Mouse (Mus musculus): ENCODE measurements around the gene Cybrd1. TPM values are rescaled to one million over a fixed set of nuclear protein-coding genes. Genes with fewer than 3 reads are reported as not detected.

Cybrd1 gene
- polyA plus RNA-seq, 2 experiments = 0.38 to 0.90 TPM

DNA sequence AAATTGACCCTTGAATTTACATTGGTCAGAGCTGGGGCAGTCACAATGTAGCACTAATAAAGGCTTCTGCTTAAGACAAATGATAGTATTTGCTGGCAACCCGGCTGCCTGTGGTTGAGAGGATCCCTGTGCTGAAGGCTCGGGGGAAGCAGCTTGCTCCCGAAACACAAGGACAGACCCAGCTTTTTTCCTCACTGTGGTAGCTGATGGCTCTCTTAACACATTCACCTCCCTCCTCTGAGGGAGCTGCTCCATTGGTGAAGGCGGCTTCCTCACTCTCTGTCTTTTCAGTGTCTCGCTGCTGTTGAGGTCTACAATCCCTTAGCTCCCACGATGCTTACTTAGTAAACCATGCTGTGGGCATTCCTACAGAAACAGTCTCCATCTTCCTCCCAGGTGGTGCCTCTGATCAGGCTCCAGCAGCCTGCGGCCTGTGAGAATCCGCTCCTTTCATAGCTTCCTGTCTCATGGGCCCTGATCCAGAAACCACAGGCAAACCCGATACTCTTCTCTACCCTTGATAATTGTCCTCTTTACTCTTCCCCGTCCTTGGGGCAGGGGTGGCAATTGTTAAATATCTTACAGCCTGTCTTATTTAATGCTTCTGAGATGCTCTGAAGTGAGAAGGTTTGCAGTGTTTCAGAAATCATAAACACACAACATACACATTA lies 15.0 kb upstream of the Cybrd1 start:
- H3K36me3 ChIP-seq (replicated peaks; ENCODE audit: control insufficient read depth, insufficient read depth, low read depth) = no peaks in the 10 kb centered on the region; the same call in 1 of the 2 replicates
- TF ChIP-seq CTCF (IDR thresholded peaks at IDR 0.05; ENCODE audit: low read depth) = no peak
- no peak for TF ChIP-seq EP300 (IDR thresholded peaks at IDR 0.05; ENCODE audit: low read depth)
- ATAC-seq (ENCODE audit: insufficient read depth) (no peak), DNase-seq (ENCODE audit: low read depth in 3 of 3, low spot score in 3 of 3) (no peak)
- no peak overlapping the region for H3K27ac ChIP-seq
- H3K4me2 ChIP-seq (ENCODE audit: low read depth) = no peak overlapping the region
- H3K9me3 ChIP-seq (ENCODE audit: control insufficient read depth, low read length) = no peaks in the 10 kb centered on the region
- H3K27me3 ChIP-seq (ENCODE audit: control insufficient read depth, insufficient read depth, low read length) = no peaks in the 10 kb centered on the region
- H3K4me3 ChIP-seq (ENCODE audit: insufficient read depth in 1 of 2, low read depth in 2 of 2, low read length in 2 of 2) = no peak overlapping the region
- WGBS (ENCODE audit: insufficient replicate concordance) = 60% methylated on average over 10 of the region's 10 CpGs
- H3K9ac ChIP-seq (replicated peaks) = no peak overlapping the region
- H3K4me1 ChIP-seq (replicated peaks; ENCODE audit: control insufficient read depth in 2 of 2, insufficient read depth in 2 of 2, low read length in 1 of 2) = no peaks in the 10 kb centered on the region

DNA sequence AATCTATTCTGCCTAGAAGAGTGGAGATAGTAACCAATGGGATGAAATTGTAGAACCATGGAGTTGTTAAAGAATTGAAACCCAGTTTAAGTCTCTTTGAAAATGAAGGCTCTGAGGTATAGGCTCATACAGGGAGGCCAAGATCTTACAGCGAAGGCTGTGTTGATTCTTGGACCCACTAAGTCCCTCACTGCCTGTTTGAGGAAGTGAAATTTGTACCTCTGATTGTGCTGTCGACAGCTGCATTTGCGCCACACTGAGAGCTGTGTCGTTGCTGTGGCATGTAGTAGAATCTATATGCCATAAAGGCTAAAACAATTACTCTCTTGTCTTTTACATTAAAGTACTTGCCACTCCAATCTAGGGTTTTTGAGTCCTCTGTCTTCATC lies 14.4 kb upstream of the Cybrd1 start:
- no peak for ATAC-seq (ENCODE audit: insufficient read depth)
- H3K4me1 ChIP-seq (replicated peaks; ENCODE audit: control insufficient read depth in 2 of 2, insufficient read depth in 2 of 2, low read length in 1 of 2) = no peaks in the 10 kb centered on the region
- H3K9ac ChIP-seq (replicated peaks) = no peak overlapping the region
- no peaks in the 10 kb centered on the region; the same call in 1 of the 2 replicates for H3K36me3 ChIP-seq (replicated peaks; ENCODE audit: control insufficient read depth, insufficient read depth, low read depth)
- TF ChIP-seq EP300 (IDR thresholded peaks at IDR 0.05; ENCODE audit: low read depth) (no peak), CTCF (IDR thresholded peaks at IDR 0.05; ENCODE audit: low read depth) (no peak)
- no peak for DNase-seq (ENCODE audit: low read depth in 3 of 3, low spot score in 3 of 3)
- 54% methylated on average over 4 of the region's 4 CpGs for WGBS (ENCODE audit: insufficient replicate concordance)
- H3K4me3 ChIP-seq (ENCODE audit: insufficient read depth in 1 of 2, low read depth in 2 of 2, low read length in 2 of 2) = no peak overlapping the region
- H3K4me2 ChIP-seq (ENCODE audit: low read depth) = no peak overlapping the region
- H3K9me3 ChIP-seq (ENCODE audit: control insufficient read depth, low read length) = no peaks in the 10 kb centered on the region
- no peaks in the 10 kb centered on the region for H3K27me3 ChIP-seq (ENCODE audit: control insufficient read depth, insufficient read depth, low read length)
- H3K27ac ChIP-seq = no peak overlapping the region

DNA sequence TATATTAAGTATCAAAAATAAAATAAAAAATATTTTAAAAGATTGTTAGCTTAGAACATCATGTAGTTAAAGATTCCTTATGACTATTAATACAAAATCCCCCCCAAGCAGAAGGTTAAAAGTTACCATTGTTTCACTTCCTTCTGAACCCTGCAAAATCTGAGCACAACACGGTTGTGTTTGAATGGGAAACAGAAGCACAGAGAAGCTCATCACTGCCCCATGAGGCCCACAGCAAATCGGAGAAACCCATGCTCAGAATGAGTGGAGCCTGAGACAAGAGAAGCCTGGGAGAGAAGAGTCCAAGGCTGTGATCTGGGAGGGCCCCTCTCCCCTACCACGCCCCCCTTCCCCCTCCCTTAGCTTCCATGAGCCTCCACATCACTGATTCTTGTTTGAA lies 13.0 kb upstream of the Cybrd1 start:
- no peaks in the 10 kb centered on the region for H3K4me1 ChIP-seq (replicated peaks; ENCODE audit: control insufficient read depth in 2 of 2, insufficient read depth in 2 of 2, low read length in 1 of 2)
- H3K36me3 ChIP-seq (replicated peaks; ENCODE audit: control insufficient read depth, insufficient read depth, low read depth) = no peaks in the 10 kb centered on the region
- no peaks in the 10 kb centered on the region for H3K9me3 ChIP-seq (ENCODE audit: control insufficient read depth, low read length)
- H3K27ac ChIP-seq = no peak overlapping the region
- DNase-seq (ENCODE audit: low read depth in 3 of 3, low spot score in 3 of 3) = no peak
- no peaks in the 10 kb centered on the region for H3K27me3 ChIP-seq (ENCODE audit: control insufficient read depth, insufficient read depth, low read length)
- H3K9ac ChIP-seq (replicated peaks) = no peak overlapping the region
- no peak for TF ChIP-seq EP300 (IDR thresholded peaks at IDR 0.05; ENCODE audit: low read depth)
- no peak for TF ChIP-seq CTCF (IDR thresholded peaks at IDR 0.05; ENCODE audit: low read depth)
- H3K4me2 ChIP-seq (ENCODE audit: low read depth) = no peak overlapping the region
- ATAC-seq (ENCODE audit: insufficient read depth) = no peak
- no peak overlapping the region for H3K4me3 ChIP-seq (ENCODE audit: insufficient read depth in 1 of 2, low read depth in 2 of 2, low read length in 2 of 2)
- WGBS (ENCODE audit: insufficient replicate concordance) = 49% methylated on average over 3 of the region's 3 CpGs

DNA sequence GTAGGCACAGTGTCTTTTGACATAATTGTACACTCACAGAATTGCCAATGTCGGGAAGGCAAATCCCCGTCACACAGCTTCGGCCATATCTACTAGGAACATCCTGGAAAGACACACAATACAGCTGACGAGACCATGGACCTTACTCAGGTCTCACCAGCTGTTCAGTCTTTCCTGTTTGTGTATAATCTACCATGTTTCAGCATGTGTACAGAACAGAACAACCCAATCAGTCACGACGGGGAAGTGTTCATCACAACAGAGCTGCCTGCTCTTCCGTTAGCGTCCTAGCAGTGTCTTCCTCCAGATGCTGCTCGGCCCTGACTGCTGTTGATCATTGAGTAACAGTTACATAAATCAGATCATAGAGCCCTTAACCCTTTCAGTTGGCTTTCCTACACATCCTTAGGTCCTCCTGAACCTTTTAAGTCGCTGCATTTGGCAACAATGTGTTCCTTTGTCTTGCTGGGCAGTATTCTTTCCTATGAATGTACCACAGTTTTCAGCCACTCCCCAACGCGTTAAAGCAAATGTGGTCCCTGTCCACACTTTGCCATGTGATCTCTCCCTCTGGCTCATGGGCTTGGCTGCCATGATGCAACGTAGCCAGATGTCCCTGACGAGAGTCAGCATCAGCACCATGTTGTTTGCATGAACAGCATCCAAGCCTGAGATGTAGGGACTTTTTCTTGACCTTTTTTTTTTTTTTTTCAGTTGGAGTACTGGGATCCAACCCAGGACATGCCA lies 12.1 kb upstream of the Cybrd1 start:
- ATAC-seq (ENCODE audit: insufficient read depth) = no peak
- no peaks in the 10 kb centered on the region for H3K27me3 ChIP-seq (ENCODE audit: control insufficient read depth, insufficient read depth, low read length)

DNA sequence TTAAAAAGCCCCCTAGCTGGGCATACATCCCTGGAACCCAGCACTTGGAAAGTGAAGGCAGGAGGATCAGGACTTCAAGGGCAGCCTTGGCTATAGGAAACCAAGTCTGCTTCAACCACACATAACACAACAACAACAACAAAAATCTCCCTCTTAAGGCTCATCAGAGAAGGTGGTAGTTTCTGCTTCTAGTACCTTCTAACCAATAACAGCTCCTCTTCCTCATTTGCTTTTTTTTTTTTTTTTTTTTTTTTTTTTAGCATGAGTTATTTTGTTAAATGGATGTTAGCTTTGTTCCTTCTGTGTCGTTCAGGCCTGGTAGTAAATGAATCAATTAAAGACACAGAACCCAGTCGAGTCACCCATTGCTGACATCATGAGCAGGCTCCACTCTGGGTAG lies 10.5 kb upstream of the Cybrd1 start:
- DNase-seq (ENCODE audit: low read depth in 3 of 3, low spot score in 3 of 3) = no peak
- H3K36me3 ChIP-seq (replicated peaks; ENCODE audit: control insufficient read depth, insufficient read depth, low read depth) = no peaks in the 10 kb centered on the region
- no peaks in the 10 kb centered on the region for H3K4me1 ChIP-seq (replicated peaks; ENCODE audit: control insufficient read depth in 2 of 2, insufficient read depth in 2 of 2, low read length in 1 of 2)
- no peak for ATAC-seq (ENCODE audit: insufficient read depth)
- no peaks in the 10 kb centered on the region for H3K27me3 ChIP-seq (ENCODE audit: control insufficient read depth, insufficient read depth, low read length)
- TF ChIP-seq EP300 (IDR thresholded peaks at IDR 0.05; ENCODE audit: low read depth) (no peak), CTCF (IDR thresholded peaks at IDR 0.05; ENCODE audit: low read depth) (no peak)
- no peak overlapping the region for H3K4me3 ChIP-seq (ENCODE audit: insufficient read depth in 1 of 2, low read depth in 2 of 2, low read length in 2 of 2)
- WGBS (ENCODE audit: insufficient replicate concordance) = 67% methylated on average over 2 of the region's 2 CpGs
- no peaks in the 10 kb centered on the region for H3K9me3 ChIP-seq (ENCODE audit: control insufficient read depth, low read length)
- no peak overlapping the region for H3K27ac ChIP-seq
- H3K4me2 ChIP-seq (ENCODE audit: low read depth) = no peak overlapping the region
- H3K9ac ChIP-seq (replicated peaks) = no peak overlapping the region

More for the DNA sequence above, 12.1 kb upstream of the Cybrd1 start:
- Histone ChIP-seq H3K36me3 (replicated peaks; ENCODE audit: control insufficient read depth, insufficient read depth, low read depth) (no peaks in the 10 kb centered on the region), H3K9me3 (ENCODE audit: control insufficient read depth, low read length) (no peaks in the 10 kb centered on the region), H3K9ac (replicated peaks) (no peak overlapping the region), H3K4me3 (ENCODE audit: insufficient read depth in 1 of 2, low read depth in 2 of 2, low read length in 2 of 2) (no peak overlapping the region), H3K27ac (no peak overlapping the region), H3K4me2 (ENCODE audit: low read depth) (no peak overlapping the region), H3K4me1 (replicated peaks; ENCODE audit: control insufficient read depth in 2 of 2, insufficient read depth in 2 of 2, low read length in 1 of 2) (no peaks in the 10 kb centered on the region)
- WGBS (ENCODE audit: insufficient replicate concordance) = 61% methylated on average over 14 of the region's 14 CpGs
- TF ChIP-seq CTCF (IDR thresholded peaks at IDR 0.05; ENCODE audit: low read depth) = no peak
- no peak for TF ChIP-seq EP300 (IDR thresholded peaks at IDR 0.05; ENCODE audit: low read depth)
- DNase-seq (ENCODE audit: low read depth in 3 of 3, low spot score in 3 of 3) = no peak

Data from liver, embryonic 14.5 days (tissue).